Mouse (Mus musculus): ENCODE data around the gene Micu1. TPM values are rescaled to one million over a fixed set of nuclear protein-coding genes. Genes with fewer than 3 reads are reported as not detected.

Gene Micu1
- polyA plus RNA-seq, 1 experiment from 2014 or later, result 40.4 TPM

DNA sequence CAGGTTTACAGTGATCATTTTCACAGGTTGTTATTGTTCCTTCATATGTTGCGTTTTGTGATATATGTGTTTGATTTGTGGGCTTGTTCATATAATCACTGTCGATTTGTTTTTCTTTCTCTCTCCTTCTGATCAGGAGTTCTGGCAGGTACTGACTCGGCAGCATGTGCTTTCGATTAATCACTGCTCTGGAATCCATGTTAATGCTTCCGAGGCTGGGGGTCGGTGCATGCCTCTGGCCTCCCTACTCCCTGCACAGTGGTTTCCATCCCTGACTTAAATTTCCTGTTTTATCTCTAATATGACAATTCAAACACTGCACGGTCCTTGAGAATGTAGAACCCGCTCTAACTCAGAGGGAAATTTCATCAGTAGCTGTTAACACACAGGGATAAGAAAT lies 54.3 kb downstream of the Micu1 start:
- WGBS (ENCODE audit: insufficient replicate concordance), result 71% methylated on average over 8 of the region's 8 CpGs
- no peak overlapping the region for H3K4me3 ChIP-seq
- no peak overlapping the region for H3K27ac ChIP-seq
- no peaks in the 10 kb centered on the region for H3K9me3 ChIP-seq (replicated peaks)
- no peak overlapping the region for H3K4me2 ChIP-seq
- no peaks in the 10 kb centered on the region for H3K27me3 ChIP-seq (replicated peaks)
- peaks cover 7% of the 10 kb centered on the region for H3K36me3 ChIP-seq
- ATAC-seq, result no peak
- no peak overlapping the region for H3K9ac ChIP-seq
- no peaks in the 10 kb centered on the region for H3K4me1 ChIP-seq

DNA sequence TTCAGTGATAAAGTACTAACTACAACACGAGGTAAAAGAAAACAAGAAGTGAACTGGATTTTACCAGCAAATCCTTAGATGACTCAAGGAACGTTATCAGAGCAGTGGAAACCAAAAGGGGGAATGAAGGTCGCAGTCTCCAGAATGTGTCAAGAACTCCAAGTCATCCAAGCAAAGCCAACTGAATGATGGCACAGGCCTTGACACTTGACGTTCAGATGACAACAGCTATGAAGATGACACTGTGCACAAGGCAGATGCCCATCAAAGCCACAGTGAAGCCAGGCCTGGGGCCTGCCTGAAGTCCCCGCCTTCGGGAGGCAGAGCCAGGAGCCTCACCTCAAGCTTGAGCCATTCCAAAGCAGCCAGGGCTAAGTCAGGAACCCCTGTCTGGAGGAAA lies 62.5 kb downstream of the Micu1 start:
- H3K4me1 ChIP-seq, result no peaks in the 10 kb centered on the region
- no peaks in the 10 kb centered on the region for H3K27me3 ChIP-seq (replicated peaks)
- H3K9ac ChIP-seq, result no peak overlapping the region
- no peak for ATAC-seq
- 76% methylated on average over 6 of the region's 6 CpGs for WGBS (ENCODE audit: insufficient replicate concordance)
- H3K4me3 ChIP-seq, result no peak overlapping the region
- H3K36me3 ChIP-seq, result peaks cover 3% of the 10 kb centered on the region; the same call in 1 of the 2 replicates
- no peak overlapping the region for H3K4me2 ChIP-seq
- H3K9me3 ChIP-seq (replicated peaks), result no peaks in the 10 kb centered on the region
- H3K27ac ChIP-seq, result no peak overlapping the region

DNA sequence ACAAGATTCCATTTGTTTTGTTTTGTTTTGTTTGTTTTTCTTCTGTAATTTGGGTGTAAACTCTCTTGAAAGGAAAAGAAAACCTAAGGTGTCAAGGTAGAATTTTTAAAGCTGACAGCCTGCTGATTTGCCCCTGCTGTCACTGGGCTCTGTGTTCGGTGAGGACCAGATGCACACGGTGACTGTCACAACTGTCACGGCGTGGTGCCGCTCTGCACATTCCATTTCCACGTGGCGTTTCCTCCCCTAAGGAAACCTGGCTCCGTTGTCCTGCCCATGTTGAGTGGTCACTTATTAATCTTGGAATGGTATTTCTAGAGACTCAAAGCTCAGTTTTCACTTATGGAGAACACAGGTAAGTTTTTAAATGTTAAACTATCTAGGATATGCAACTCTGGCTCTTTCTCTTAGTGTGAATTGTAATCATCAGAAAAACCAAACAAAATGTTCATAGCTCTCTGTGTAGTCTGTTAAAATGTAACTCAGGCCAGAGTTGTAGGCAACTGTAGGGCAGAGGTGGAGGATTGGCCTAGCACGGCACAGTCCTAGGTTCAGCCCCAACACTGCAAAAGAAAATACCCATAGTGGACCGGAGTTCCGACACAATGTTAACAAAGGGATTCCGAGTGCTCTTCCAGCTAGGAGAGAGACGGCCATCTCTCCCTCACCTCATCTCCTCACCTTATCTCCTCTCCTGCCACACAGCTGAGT lies 66.2 kb downstream of the Micu1 start:
- Histone ChIP-seq H3K4me3 (no peak overlapping the region), H3K4me2 (no peak overlapping the region), H3K27me3 (replicated peaks) (no peaks in the 10 kb centered on the region), H3K9me3 (replicated peaks) (no peaks in the 10 kb centered on the region), H3K4me1 (no peaks in the 10 kb centered on the region), H3K27ac (no peak overlapping the region; the same call in 1 of the 2 replicates), H3K36me3 (peaks cover 3% of the 10 kb centered on the region; the same call in 1 of the 2 replicates), H3K9ac (no peak overlapping the region)
- 75% methylated on average over 13 of the region's 13 CpGs for WGBS (ENCODE audit: insufficient replicate concordance)
- peak; percentile 52; the same call in 1 of the 2 replicates for ATAC-seq

DNA sequence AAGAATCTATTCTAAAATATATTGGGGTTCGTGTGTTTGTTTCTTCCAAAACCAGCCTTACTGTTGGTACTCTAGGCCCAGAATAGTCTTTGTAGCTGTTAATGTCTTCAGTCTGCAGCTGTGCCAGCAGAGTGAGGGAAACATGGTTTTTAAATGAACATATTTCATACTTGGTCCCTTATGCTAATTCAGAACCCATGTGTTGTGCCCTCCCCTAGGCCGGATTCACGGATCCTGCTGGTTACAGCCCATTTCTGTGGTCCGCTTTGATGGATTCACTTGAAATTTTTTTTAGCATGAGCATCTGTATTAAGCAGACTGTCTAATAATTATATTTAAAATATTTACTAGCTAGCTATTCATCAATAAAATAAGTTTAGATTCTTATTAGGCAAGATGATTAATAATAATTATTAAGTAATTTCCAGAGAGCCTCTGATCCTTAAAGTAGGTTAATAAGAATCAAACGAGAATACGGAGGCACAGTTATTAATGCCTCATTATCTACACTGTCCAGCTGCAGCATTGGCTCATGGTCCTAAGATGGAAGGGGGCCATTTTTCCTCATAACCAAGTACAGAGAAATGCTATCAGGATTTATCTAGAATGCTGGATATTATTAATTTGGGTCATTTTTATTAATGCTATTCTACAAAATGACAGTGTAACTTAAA lies 69.2 kb downstream of the Micu1 start:
- Histone ChIP-seq H3K4me1 (no peaks in the 10 kb centered on the region), H3K27me3 (replicated peaks) (no peaks in the 10 kb centered on the region), H3K27ac (no peak overlapping the region), H3K9me3 (replicated peaks) (no peaks in the 10 kb centered on the region), H3K4me3 (no peak overlapping the region), H3K9ac (no peak overlapping the region), H3K4me2 (no peak overlapping the region), H3K36me3 (peaks cover 3% of the 10 kb centered on the region; the same call in 1 of the 2 replicates)
- no peak for ATAC-seq
- 85% methylated on average over 6 of the region's 6 CpGs for whole genome bisulfite sequencing (ENCODE audit: insufficient replicate concordance)

- Histone ChIP-seq H3K36me3 (peaks cover 3% of the 10 kb centered on the region; the same call in 1 of the 2 replicates), H3K27me3 (replicated peaks) (no peaks in the 10 kb centered on the region), H3K4me3 (no peak overlapping the region), H3K27ac (no peak overlapping the region), H3K4me2 (no peak overlapping the region), H3K4me1 (no peaks in the 10 kb centered on the region), H3K9ac (no peak overlapping the region), H3K9me3 (replicated peaks) (no peaks in the 10 kb centered on the region)
- 74% methylated on average over 2 of the region's 2 CpGs for WGBS (ENCODE audit: insufficient replicate concordance)
- no peak for ATAC-seq
These were observed 69.7 kb downstream of the Micu1 start for GRCm38 (mm10) chr10:59772049-59772397.

GRCm38 (mm10) chr10:59773441-59774140 lies 71.3 kb downstream of the Micu1 start:
- Histone ChIP-seq H3K4me3 (no peak overlapping the region), H3K4me2 (no peak overlapping the region), H3K4me1 (no peaks in the 10 kb centered on the region), H3K27ac (no peak overlapping the region), H3K9ac (no peak overlapping the region), H3K27me3 (replicated peaks) (no peaks in the 10 kb centered on the region), H3K36me3 (peaks cover 3% of the 10 kb centered on the region; the same call in 1 of the 2 replicates), H3K9me3 (replicated peaks) (no peaks in the 10 kb centered on the region)
- 85% methylated on average over 13 of the region's 13 CpGs for WGBS (ENCODE audit: insufficient replicate concordance)
- ATAC-seq, result no peak

GRCm38 (mm10) chr10:59774141-59774534 lies 71.9 kb downstream of the Micu1 start:
- Histone ChIP-seq H3K9ac (no peak overlapping the region), H3K36me3 (peaks cover 3% of the 10 kb centered on the region; the same call in 1 of the 2 replicates), H3K4me2 (no peak overlapping the region), H3K4me3 (no peak overlapping the region), H3K4me1 (no peaks in the 10 kb centered on the region), H3K27me3 (replicated peaks) (no peaks in the 10 kb centered on the region), H3K27ac (no peak overlapping the region), H3K9me3 (replicated peaks) (no peaks in the 10 kb centered on the region)
- ATAC-seq, result no peak
- WGBS (ENCODE audit: insufficient replicate concordance), result 82% methylated on average over 3 of the region's 3 CpGs

DNA sequence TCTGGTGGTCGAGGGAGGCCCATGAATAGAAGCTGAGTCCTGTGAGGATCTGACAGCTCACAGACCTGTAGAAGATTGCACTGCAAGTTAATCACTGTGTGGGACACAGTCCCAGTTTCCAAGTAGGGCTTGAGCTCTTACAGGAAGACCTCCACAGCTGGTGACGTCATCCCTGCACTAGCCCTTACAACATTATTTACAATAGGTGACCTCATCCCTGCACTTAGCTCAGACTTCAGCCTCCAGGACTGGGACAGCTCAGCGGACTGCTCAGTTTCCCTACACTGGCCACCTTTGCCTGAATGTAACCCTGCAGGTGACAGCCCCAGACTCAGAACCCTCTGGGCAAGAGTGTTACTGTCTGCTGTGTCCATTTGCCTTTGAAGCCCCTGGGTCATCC lies 75.0 kb downstream of the Micu1 start:
- ATAC-seq, result peak; percentile 75
- no peaks in the 10 kb centered on the region for H3K4me1 ChIP-seq
- no peak overlapping the region for H3K4me2 ChIP-seq
- H3K9ac ChIP-seq, result no peak overlapping the region
- no peak overlapping the region for H3K27ac ChIP-seq
- H3K36me3 ChIP-seq, result no peaks in the 10 kb centered on the region
- H3K27me3 ChIP-seq (replicated peaks), result no peaks in the 10 kb centered on the region
- H3K9me3 ChIP-seq (replicated peaks), result no peaks in the 10 kb centered on the region
- no peak overlapping the region for H3K4me3 ChIP-seq
- 59% methylated on average over 3 of the region's 3 CpGs for WGBS (ENCODE audit: insufficient replicate concordance)

- Histone ChIP-seq H3K36me3 (no peaks in the 10 kb centered on the region), H3K4me3 (no peak overlapping the region), H3K4me1 (no peaks in the 10 kb centered on the region), H3K9me3 (replicated peaks) (no peaks in the 10 kb centered on the region), H3K9ac (no peak overlapping the region), H3K27ac (no peak overlapping the region), H3K27me3 (replicated peaks) (no peaks in the 10 kb centered on the region), H3K4me2 (no peak overlapping the region)
- ATAC-seq, result no peak
- WGBS (ENCODE audit: insufficient replicate concordance), result 77% methylated on average over 4 of the region's 4 CpGs
These were observed 75.9 kb downstream of the Micu1 start for GRCm38 (mm10) chr10:59778137-59778710.

DNA sequence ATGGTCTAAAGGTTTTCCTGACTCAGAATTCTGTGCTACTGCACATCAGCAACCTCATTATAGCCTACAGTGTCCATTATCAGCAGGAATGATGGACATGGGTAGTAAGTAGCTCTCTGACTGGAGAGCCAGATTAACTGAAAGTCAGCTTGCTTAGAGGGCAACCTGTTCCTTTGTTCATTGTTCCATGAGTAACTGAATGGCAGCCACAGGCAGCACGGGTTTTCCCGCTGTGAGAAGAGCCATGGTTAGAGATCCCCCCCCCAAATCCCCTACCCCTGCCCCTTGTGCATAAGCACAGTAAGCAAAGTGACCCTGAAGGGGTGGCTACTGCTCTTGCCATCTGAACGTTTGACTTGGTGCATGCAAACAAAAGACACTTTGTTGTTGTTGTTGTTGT lies 78.4 kb downstream of the Micu1 start:
- Histone ChIP-seq H3K9me3 (replicated peaks) (no peaks in the 10 kb centered on the region), H3K4me2 (no peak overlapping the region), H3K36me3 (no peaks in the 10 kb centered on the region), H3K4me3 (no peak overlapping the region), H3K4me1 (no peaks in the 10 kb centered on the region), H3K27ac (no peak overlapping the region), H3K27me3 (replicated peaks) (no peaks in the 10 kb centered on the region), H3K9ac (no peak overlapping the region)
- WGBS (ENCODE audit: insufficient replicate concordance), result 65% methylated on average over 3 of the region's 3 CpGs
- ATAC-seq, result no peak

GRCm38 (mm10) chr10:59781205-59781931 lies 79.1 kb downstream of the Micu1 start:
- Histone ChIP-seq H3K36me3 (no peaks in the 10 kb centered on the region), H3K4me3 (no peak overlapping the region), H3K27me3 (replicated peaks) (no peaks in the 10 kb centered on the region), H3K9ac (no peak overlapping the region), H3K9me3 (replicated peaks) (no peaks in the 10 kb centered on the region), H3K27ac (no peak overlapping the region), H3K4me1 (no peaks in the 10 kb centered on the region), H3K4me2 (no peak overlapping the region)
- no peak for ATAC-seq
- 76% methylated on average over 7 of the region's 7 CpGs for WGBS (ENCODE audit: insufficient replicate concordance)
